Mouse (Mus musculus): Measurements from ENCODE around the gene Lmbr1l.

DNA sequence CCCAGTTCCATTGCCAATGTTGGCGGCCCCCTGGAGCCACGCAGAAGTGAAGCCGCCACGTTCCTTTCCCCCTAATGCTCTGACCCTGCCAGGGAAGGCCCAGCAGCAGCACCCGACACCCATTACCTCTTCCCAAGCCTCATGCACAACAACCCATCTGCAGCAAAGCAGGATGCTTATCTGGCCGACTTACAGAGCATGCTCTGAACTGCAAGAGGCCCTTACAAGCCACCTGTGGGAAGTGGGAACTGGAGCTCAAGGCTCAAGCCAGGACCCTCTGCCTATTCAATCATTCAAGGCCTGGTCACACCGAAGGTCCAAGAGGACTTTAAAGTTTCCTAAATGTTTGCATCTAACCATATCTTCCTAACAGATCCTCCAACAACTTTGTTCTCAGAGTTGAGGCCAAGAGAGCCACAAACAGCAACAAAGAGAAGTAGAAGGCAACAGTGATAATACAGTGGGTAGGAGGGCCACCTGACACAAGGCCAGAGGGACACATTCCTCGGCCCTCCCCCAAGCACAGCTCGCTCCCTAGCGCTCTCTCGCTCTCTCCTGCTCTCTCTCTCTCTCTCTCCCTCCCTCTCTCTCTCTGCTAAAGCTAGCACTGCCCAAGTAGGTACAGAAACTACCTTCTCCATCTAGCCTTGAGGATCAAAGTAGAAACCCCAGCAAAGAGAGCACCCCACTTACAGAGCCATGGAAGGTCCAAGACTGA is 49.5 kb downstream of the Lmbr1l start:
- TF ChIP-seq GATA1 (IDR thresholded peaks at IDR 0.05; ENCODE audit: low read length) (no peak), TAL1 (IDR thresholded peaks at IDR 0.05; ENCODE audit: low read length) (no peak)
